Mouse (Mus musculus) spleen, adult 2 months (tissue): ENCODE data around the gene Necap1.

Source experiments
- CTCF ChIP-seq: fragments of 200-500 bp; IDR thresholded peaks from 2 replicates; pipeline ENCODE4 v1.5.1; 2011; ENCODE audit warnings: mild to moderate bottlenecking, inconsistent platforms; ENCODE audit not compliant: insufficient read depth, insufficient read length, insufficient replicate concordance; ENCODE audit errors: extremely low read depth
- POLR2A ChIP-seq: fragments of 200-500 bp; IDR thresholded peaks from 2 replicates; pipeline ENCODE4 v1.6.1; 2011; ENCODE audit warnings: low read depth, low read length, inconsistent platforms

DNA sequence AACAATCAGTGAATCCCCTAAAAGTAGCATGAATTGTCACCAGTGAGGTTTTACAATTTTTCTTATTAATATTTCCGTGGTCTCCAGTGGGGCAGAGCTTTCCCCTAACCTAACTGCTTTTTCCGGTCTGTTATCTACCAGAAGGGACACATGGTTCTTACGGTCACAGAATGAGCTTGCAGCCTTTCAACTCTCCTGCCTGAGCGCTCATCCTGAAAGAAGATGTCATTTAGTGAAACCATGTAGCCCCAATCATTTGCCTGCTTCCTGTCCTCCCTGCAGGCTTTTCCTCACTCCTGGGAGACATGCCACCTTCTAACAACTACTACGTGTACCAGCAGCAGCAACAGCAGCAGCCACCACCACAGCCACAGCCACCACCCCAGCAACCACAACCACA lies 36.7 kb upstream of the Necap1 start:
- TF ChIP-seq CTCF (no peak), POLR2A (no peak)
